Mouse (Mus musculus) frontal cortex, postnatal 36 days (tissue): ENCODE measurements around the gene Plekhb2.
A peak's percentile ranks its signal among the peaks of the same experiment; 100 is the strongest.

Experiments used
- DNase-seq, 2 experiments: peaks; one replicate each; pipeline ENCODE4 v3.0.0; 2022; ENCODE audit warnings: low spot score in 2 of 2

Gene Plekhb2

DNA sequence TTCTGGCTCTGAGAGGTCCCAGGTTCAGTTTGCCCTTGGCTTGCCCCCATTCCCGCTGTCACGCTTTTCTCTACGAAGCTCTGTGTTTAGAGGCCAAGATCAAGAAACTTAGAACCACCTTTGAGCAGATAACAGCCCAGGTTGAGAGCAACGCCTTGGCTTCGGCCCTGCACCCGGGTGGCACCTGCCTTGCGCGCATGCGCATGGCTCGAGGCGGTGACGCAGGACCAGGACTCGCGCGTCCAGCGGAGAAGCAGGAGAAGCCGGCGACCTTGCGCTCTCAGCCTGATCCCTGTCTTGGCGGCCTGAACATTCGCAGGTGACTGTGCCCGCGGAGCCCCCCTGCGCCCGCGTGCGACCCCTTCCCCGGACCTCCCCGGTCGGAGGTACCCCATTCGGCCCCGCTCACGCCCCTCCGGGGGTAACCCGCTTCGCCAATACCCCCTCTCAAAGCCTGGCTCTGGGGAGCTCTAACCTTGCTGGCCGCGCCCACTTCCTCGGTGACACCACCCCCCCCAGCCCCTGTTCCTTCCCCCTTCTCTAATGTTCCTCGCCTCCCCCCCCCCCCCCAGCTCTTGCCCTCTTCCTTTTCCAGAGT lies at the start of gene Plekhb2:
Plekhb2 (plus strand) TSS at position 232 of the 598 bp plus-strand sequence.
- DNase-seq, result peak; percentile 86 to 91

DNA sequence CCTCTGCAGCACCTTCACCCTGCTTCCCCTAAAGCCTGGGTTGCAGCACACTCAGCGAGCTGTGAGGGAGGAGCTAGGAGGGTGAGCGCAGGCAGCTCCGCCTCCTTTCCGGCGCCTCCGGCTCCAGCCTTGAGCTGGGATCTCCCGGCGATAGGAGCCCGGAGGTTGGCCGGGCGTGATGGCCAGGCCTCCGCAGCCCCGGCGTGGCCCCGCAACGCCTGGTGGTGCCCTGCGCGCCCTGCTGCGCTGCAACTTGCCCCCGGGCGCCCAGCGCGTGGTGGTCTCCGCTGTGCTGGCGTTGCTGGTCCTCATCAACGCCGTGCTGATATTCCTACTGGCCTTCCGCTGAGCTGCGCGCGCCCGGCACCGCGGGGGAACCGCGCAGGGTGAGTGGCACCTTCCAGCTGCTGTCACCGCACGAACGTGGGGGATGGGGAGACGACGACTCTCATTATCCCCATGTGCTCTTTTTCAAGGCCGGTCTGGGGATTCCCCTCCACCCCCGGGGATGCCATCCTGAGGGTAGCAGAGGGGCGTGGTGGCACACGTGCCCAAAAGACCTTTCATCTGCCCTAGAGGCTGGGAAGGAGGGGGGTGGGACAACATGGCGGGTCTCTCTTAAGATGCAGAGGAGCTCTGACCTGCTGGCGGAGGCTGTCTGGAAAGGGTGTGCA lies 48.0 kb upstream of the Plekhb2 start:
- peak; percentile 70 to 77 for DNase-seq

- peak; percentile 80 to 82 for DNase-seq
Observed at GRCm38 (mm10) chr1:34802290-34802642, 47.5 kb upstream of the Plekhb2 start.

DNA sequence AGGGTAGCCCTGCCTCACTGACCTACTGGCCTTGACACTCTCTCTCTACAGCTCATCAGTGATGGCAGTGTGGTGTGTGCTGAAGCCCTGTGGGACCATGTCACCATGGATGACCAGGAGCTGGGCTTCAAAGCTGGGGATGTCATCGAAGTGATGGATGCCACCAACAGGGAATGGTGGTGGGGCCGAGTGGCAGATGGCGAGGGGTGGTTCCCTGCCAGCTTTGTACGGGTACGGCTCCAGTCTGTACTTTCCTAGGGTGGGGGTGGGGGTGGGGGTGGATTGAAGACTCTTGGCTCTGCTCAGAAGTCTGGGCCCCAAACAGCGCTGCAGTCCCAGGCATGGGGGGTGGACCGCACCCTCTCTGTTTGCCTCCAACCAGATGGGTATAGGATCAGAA lies 44.9 kb upstream of the Plekhb2 start:
- no peak for DNase-seq

- no peak for DNase-seq
Observed at GRCm38 (mm10) chr1:34805931-34806520, 43.8 kb upstream of the Plekhb2 start.

DNA sequence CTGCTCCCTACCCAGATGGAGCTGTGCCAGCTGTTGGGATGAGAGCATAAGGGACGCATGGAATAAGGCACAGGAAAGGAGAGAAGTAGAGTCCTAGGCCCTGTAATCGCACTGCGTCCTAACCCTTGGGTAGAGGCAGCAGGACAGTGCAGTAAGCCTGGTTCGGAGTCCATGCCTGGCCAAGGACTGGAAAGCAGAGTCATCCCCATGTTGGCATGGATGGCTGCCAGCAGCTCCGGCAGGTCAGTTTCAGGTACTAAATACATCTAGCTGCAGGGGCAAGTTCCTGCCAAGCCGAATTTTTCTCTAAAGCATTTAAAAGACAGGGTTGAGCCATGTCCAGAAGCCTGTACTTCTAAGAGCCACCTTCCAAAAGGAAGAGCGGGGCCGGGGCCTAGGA lies 41.3 kb upstream of the Plekhb2 start:
- DNase-seq, result no peak

GRCm38 (mm10) chr1:34810293-34810692 lies 39.5 kb upstream of the Plekhb2 start:
- no peak for DNase-seq

- no peak for DNase-seq
Observed at GRCm38 (mm10) chr1:34811035-34811434, 38.7 kb upstream of the Plekhb2 start.

DNA sequence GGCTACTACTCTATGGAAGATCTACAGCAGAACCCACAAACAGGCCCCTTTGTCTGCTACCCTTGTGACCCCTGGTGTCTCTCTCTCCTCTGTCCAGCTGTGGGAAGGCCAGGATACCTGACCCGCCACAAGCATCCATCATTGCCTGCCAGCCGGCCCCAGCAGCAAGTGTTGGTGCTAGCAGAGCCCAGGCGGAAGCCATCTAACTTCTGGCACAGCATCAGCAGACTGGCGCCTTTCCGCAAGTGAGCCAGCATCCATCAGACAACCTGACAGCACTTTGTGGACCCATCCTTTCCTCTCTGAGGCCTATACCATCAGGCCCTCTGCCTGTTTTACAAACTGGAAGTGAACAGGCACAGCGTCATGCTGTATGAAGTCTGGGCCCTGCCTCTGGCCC lies 38.2 kb upstream of the Plekhb2 start:
- DNase-seq, result no peak

DNA sequence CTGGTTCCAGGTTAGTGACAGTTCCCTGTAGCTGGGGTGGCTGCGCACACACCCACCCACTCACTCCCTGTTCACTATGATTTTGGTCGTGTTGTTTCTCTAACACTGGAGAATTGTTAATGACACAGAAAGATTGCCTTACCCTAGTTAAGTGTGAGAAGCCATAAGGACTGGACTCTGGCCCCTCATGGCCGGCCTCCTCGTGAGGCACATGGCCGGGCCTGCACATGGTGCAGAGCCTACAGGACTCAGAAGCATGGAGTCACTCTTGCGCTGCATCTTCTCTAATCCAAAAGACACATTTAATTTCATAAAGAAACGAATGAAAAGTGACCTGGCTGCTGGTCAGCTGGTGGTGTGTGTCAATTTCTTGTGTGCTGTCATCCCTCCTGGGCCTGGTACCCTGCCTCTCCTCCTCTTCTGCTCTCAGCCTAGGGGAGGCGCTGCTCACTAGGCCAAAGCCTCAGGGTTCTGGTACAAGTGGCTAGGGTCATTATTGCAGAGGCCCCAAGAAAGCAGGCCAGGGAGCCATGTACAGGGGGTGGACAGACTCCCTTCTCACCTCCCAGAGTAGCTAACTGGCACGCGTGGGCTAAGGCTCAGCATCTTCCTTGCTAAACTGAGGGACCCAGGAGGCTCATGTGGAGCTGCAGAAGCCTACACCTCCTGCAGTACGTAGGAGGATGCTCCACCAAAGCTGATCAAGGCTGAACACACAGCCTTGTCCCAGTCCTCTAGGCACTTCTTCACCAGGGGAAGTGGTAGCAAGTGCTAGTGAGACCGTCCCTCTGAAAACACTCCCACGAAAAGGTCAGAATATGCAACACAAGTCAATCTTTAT lies 37.1 kb upstream of the Plekhb2 start:
- no peak for DNase-seq

GRCm38 (mm10) chr1:34815843-34816242 lies 33.9 kb upstream of the Plekhb2 start:
- DNase-seq, result no peak

DNA sequence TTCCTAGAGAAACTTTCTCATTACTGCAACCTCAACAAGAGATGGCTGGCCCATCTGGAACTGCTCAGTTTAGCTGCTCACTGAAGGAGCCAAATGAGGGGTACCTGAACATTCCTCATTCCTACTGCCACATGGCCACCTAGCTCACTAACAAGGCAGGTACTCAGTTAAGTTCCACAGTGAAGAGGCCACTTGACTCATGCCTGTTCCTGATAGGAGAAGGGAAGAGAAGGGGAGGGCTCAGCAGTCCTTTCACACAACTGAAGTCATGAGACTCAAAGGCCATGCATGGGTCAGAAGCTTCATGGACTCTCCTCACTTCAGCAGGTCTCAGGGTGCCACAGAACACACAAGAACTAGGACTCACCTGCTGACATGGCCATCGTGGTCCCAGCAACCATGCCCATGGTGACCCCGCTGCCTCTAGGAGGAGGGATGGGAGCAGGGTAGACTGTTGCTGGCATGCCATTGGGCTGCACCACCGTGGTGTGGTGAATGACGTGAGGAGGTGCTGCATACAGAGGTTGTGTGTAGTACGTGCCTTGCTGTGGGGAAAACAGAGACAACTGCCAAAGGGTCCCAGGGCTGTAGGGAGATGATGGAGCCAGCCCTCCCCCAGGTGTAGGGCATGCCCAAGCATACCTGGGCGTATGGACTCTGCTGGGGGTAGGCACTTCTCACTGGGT lies 30.4 kb upstream of the Plekhb2 start:
- no peak for DNase-seq

DNA sequence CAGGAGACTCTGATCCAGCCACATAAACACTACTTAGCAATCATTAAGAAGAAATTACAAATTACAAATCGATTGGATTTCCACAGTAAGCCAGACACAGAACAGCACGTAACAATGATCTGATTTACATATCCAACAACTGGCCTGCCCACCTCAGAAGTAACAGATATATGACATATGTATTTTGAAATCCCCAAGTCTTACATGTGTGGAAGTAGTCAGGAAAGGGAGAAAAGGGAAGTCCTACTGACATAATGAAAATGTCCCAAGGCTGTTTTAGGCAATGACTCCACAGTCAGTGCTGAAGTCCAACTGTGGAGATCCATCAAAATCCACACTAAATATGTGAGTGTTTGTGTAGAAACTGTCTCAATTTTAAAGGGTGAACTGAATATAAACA lies 28.4 kb upstream of the Plekhb2 start:
- no peak for DNase-seq

DNA sequence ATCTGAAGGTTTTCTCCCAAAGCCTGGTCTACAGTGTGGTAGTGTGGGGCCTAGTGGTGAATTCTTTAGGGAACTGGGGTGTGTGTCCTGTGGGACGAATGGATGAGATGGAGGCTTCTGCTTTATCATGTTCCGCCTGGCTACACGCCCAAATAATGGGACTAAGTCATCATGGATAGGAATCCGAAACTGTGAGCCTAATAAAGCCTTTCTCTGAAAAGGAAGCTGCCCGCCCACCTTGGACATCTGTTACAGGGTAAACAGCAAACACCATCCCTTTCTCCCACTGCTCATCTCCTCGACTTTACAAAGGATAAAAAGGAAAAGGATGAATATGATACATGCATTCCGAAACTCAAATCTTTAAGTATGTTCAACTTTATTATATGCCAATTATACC lies 27.8 kb upstream of the Plekhb2 start:
- no peak for DNase-seq

- no peak for DNase-seq
Observed at GRCm38 (mm10) chr1:34822746-34823145, 27.0 kb upstream of the Plekhb2 start.

DNA sequence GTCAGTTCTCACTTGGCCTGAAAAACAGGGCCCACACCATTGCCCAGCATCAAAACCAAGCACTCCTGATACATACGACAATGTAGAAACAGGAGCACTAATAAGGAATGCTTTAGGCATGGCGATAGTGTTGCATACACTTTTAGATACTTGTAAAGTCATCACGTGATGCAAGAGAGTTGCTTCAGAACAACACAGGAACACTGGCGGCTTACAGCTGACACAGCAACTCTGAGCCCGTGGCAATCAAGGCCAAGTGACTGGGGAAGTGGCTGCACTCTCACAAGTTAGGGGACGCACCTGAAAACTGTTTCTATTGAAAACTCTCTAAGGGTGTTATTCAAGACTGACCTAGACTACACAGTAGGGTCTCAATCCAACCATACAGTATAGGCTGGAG lies 26.4 kb upstream of the Plekhb2 start:
- DNase-seq, result no peak

DNA sequence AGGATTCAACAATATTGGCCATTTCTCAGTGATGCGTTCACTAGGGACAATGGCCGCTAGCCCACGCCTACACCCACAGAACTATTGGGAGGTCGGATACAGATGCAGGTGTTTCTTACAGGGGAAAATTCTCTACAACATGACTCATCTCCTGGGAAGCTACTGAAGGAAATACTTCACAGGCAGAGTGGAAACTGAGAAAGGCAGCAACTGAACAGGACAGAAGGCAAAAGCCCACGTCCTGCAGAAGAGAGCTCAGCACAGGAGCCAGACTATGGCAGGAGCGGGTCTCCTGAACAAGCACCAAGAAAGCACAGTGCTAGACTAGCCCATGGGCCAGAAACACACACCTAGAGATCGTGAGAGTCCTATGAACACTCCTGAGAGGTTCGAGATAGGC lies 25.6 kb upstream of the Plekhb2 start:
- DNase-seq, result no peak

DNA sequence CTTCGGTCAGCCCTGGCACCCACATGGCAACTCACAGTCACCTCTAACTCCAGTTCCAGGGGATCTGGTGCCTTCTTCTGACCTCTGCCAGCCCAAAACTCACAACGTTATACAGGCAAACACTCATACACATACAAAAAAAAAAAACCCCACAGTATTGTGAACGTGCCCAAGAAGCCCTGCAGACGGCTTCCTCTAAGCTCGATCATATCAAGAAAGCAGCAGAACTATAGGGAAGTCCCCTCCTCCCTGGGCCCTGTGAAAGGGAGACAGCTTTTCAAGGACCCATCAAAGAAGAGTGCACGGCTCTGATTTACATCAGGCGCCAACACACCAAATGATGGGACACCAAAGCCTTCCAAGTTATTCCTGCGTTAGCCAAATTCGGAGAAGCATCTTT lies 23.9 kb upstream of the Plekhb2 start:
- no peak for DNase-seq

GRCm38 (mm10) chr1:34827900-34828299 lies 21.9 kb upstream of the Plekhb2 start:
- DNase-seq, result no peak

DNA sequence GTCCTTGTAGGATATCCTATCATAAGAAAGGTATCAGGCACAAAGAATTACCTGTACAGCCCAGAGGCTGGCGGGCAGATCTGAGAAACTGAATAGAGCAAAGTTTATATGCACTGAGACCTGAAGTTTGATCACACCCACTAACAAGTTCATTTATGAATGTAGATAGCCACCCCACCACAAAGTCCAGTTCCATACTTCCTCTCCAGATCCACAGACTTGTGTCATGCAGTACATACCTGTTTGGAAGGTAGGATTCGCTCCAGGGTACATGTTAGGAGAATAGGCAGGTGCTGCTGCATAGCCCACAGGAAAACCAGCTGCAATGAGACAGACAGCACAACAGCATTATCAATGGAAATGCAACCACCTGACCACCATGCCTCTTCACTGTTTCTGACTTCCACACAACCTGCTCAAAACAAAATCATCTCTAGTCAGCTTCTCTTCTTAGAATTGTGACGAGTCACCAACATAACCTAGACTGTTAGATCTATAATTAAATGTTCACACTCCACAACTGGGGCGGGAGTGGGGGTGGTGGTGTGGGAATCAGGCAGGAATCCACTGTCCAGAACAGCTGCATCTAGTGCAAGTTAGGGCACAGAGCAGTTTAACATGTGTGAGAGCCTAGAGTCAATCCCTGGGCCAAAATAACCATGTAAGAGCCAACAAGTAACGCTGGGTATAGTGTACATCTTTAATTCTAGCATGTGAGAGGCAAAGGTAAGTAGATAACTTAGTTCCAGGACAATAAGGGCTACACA lies 21.1 kb upstream of the Plekhb2 start:
- no peak for DNase-seq

DNA sequence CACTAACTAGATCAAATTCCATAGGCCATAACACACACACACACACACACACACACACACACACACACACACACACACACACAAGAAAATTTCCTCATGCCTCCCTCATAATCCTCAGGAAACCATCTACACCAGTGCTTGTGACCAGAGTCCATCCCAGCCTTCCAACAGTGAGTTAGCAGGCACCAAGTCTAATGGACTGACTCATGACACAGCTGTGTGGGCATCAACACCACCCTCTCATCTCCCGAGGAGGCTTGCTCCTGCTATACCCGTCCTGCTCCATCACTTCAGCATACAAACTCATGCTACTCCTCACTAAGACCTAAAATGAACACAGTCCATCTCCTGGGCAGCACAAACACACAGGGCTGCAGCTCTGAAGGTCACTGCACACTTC lies 18.8 kb upstream of the Plekhb2 start:
- no peak for DNase-seq
